Mouse (Mus musculus) CD4-positive helper T cell, adult 2 months (primary cell): ENCODE measurements around the gene Dock10.

Source experiments
- DNase-seq: peaks from one replicate; pipeline ENCODE4 v3.0.0-alpha.2; 2012; ENCODE audit warnings: low read depth, missing footprints, low spot score

Gene Dock10

DNA sequence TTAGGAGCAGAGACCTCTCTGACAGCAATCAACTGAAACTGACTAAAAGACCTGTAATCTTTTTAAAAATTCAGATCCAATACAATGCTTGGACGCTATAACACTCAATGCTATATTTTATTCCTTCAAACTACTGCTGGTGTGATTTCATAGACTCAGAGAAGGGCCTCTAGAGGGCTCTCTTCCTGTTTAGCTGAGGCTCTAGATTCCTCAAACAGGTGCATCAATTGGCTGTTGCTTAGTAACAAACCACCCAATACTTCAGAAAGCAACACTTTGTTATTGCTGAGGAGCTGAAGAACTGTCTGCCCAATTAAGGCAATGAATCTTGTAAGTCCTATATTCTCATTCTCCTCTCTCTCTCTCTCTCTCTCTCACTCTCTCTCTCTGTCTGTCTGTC is 30.1 kb downstream of the Dock10 start:
- DNase-seq: peak; percentile 89

DNA sequence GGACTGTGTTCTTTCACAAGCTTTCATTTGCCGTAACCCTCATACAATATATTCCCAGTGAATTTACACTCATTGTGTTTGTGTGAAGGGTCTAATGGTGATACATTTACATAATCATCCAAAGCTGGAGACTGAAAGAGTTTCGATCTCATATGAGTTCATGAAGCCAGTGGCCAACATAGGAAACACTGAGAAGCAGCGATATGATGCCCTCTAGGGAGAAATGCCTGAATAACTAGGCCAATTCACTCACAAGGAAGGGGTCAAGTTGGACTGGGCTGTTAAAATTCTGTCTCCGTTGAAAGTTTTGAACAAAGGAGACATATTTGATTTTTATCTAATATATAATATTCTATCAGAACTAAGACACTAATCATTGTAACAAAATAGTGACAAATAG is 30.9 kb downstream of the Dock10 start:
- DNase-seq: no peak

DNA sequence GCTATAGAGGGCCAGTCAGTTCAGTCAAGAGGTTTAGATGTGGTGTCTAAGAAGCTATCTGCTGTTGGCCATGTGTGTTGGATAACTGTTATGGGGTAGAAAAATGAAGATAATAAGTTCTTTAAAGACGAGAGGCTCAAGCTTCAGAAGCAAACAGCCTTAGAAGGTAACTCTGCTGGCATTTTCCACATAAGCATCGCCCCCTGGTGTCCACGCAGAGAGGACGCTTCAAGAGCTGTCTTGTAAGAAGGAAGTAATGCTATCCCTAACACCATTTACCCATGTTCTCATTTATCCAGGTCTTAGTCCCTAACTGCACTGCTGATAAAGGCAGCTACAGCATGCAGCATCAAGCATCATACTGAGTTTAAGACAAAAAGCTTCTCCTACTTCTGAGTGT is 35.7 kb downstream of the Dock10 start:
- DNase-seq: peak; percentile 82

DNA sequence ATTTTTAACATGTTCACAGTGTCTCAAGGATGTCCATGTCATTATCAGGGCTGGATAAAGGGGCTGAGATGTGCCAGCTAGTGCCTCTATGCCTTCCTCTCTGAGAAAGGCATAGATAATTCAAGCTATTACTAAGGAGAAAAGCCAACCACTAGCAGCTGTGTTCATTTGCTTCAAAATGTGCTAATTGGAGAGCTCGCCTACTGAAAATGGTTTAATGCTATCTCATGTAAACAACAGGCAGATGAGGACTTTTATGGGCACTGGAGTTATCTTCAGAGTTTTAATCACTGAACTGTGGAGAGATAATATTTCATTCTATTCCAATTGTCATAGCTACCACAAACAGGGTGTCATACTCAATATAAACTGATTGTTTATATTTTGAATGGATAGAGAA is 36.3 kb downstream of the Dock10 start:
- no peak for DNase-seq

DNA sequence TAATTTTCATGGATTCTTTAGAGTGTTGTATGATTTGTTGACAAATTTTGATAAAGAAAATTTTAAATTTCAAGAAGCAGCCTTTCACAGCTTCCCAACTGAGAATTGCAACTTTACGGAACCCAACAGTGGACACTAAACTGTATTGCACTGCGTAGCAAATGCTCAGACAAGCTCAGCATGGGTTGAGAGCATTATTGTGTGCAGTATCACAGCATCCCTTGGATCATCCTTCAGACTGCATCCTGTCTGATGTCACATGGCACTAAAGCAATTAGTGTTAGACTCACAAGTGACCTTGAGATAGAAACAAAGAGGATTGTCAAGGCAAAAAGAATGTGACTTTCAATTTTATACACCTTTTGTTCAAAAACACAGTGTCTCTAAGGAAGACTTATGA is 37.1 kb downstream of the Dock10 start:
- no peak for DNase-seq

DNA sequence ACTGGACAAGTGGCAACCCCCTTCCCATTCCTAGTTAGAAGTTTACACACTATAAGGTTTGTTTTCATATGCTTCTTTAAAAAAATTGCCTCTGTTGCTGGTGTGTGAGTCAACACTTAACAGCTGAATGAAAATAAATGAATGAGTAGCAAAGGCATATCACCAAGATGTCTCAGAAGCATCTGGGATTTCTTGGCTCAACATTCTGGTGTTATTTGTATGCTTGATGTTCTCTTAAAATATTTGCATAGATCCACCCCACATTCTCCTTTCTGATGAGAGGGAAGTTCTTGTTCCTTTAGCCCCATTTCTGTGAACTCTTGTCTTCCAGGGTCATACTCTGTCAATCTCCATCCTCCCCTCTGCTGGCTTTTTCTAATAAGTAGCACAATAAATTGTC is 38.2 kb downstream of the Dock10 start:
- DNase-seq: no peak

DNA sequence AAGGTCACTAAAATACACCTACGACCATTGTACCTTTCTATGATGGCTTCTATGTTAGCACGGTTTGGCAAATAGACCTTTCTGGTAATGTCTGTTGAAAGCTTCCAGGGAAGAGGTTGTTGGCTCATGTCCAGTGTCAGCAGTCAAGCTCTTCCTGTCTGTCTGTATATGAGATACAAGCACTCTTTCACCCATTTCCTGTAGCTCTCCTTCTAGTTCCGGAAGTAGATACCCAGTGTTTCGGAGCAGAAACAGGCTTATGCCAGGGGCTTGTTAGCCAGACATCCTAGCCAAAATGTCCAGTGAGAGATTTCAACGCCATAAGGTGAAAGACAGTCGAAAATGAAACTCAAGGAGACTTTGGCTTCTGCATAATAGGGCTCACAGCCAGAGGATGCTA is 38.9 kb downstream of the Dock10 start:
- peak; percentile 41 for DNase-seq

DNA sequence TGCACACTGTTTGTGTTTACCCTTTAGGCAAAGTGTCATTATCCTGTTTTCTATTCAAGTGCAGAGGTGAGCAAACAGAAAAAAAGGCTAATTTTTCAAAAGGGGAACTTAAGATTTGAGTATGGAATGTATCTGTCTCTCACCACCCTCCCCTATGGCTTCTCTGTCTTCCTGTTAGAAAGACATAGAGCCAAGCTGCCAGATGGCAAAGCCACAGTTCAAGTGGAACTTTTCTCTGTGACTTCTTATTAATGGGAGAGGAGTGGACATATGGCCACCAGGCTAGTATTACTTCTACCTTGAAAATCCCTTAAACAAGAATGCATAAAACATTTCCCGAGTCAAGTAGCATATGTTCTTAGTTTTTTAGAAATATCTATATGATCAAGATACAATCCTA is 39.7 kb downstream of the Dock10 start:
- no peak for DNase-seq

DNA sequence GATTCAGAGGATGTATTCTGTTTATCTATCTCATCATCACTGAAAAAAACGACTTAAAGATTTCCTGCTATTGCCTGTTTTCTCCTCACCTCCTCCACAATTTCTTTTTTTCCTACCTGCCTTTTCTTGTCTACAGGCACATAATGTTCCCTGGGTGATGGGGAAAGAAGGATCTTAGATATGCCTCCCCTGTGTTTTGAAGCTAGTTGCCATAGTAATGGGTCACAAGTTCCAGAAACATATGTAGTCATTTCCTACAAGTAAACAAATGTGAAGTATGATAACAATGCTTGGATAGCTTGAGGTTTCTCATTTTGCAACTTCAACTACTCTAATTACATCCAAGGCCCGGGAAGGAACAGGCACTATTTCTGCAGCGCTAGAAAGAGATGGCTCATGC is 42.4 kb downstream of the Dock10 start:
- no peak for DNase-seq

DNA sequence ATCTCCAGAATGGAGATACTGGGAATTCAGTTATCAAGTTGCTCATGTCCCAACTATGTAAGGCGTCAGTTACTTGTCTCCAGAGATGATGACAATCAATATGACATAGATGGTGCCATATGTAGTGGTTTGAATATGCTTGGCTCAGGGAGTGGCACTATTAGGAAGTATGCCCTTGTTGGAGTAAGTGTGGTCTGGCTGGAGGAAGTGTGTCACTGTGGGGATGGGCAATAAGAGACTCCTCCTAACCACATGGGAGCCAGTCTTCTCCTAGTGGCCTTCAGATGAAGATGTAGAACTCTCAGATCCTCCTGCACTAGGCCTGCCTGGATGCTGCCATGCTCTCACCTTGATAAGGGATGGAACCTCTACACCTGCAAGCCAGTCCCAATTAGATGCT is 44.4 kb downstream of the Dock10 start:
- no peak for DNase-seq

DNA sequence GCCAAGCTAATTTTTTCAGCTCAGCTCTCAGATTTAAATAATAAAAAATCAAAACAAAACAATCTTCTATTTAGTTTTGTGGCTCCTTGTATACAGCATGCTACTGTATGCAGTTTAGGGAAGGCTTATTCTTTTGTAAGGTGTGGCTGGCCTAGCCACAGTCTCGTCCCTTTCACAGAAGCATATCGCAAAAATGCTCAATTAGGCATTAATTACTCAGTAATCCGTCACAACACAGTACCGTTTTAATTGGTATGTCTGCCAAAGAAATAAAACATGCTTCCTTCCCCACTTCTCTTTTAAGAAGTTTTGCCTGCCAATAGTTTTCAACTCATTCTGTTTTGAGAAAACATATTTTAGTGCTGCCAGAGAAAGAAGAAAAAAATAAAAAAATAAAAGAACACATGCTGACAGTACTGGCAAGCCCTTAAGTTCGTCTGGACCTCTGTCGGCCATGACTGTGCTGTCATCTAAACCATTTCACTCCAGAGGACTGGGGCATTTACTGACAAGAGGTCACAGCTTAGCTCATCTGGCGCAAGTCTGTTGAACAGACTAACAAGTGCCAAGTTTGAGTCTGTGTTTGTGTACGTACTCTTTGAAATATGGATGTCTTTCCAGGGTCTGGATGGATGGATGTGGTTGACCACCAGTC is 47.6 kb downstream of the Dock10 start:
- no peak for DNase-seq

DNA sequence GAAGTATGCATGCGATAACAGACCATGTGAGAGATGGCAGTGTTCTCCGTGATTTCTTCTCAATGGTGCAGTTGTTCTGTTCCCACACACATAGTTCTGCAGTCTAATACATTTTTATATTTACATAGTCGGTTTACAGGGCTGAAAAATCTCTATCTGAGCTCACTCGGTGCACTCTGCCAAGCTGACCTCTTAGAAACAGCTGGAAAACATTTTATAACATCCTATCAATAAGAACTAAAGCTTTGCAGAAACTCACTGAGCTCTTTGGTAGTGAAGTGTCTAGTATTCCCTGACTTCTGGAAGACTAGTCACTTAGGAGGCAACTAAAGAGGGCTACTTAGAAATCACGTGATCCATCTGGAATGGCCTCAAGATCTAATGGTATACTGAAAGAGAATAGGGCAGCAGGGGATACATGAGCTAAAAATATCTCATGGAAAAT is 48.2 kb downstream of the Dock10 start:
- no peak for DNase-seq

DNA sequence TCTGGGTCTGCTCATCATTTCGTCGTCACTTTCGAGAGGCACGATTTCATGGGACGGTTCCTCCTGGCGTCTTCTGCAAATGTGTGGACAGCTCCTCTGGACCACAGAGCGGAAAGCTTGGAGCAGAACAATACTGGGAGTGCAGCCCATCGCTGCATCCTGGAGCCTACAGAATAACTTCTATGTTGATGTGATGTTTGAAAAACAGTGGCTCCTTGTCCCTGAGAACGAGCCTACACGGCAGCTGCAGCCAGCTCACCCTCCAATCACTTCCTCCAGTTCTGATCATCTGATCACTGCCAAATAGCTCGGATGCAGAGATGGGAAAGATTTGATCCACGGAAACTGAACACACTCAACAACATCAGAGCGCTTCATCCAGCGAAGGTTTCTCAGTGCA is 49.0 kb downstream of the Dock10 start:
- no peak for DNase-seq

DNA sequence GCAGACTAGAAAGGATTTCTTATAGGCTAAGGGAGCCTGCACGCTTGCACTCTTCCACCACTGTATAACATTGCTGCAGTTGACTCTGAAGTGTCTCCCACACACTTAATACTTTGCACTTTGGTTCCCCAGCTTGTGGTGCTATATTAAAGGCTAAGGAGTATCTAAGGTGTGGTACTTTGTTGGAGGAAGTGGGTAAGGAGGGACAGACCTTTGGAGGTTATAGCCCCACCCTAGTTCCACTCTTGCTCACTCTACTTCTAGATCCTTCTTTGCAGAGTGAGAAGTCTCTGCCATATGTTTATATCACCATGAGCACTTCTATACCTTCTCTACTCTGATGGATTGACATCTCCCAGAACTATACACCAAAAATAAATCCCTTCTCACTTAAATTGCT is 55.0 kb downstream of the Dock10 start:
- DNase-seq: peak; percentile 46

DNA sequence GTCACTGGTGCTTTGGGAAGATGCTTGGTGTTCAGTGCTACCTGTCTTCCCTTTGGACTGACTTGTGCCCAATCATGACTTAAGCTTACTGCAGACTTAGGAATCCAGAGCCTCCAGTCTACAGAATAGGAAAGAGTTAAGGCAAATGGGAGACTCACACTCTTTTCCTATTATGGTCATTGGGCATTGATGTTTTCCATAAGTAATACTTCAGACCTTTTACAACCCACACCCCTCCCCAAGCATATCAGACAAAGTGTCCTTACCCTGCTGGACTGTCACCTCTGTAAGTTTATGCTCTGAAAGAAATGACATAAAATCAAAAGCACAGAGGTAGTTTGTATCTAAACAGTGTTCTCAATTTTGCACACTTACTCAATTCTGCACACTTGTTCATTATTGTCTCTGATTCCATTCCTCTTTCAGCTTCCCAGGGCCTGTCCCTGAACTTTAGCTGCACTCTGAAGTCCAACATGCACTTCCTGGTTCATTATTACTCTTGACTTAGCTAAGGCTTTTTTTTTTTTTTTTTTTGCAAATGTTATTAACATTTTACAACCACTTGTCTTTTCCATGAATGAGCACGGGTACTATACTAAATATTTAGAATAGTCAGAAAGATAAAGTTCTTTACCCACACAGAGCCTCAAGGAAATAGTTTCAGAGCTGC is 82.2 kb downstream of the Dock10 start:
- no peak for DNase-seq

DNA sequence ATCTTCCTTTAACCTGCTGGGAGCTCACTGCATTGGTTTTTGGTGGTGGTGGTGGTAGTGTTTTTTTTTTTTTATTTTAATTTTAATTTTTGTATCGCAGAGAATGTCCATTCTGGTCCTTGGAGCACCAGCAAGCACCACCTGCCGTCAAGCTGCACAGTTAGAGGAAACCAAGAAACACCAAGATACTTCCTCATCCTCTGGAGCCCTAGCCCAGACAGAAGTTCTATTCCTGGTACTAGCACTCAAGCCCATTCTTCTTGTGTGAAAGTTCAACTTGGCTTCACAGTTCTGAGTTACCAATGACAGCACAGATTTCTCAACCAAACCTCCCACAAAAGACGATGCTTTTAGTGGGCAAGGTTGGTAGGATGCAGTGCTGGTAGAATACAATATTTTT is 86.6 kb downstream of the Dock10 start:
- DNase-seq: no peak

DNA sequence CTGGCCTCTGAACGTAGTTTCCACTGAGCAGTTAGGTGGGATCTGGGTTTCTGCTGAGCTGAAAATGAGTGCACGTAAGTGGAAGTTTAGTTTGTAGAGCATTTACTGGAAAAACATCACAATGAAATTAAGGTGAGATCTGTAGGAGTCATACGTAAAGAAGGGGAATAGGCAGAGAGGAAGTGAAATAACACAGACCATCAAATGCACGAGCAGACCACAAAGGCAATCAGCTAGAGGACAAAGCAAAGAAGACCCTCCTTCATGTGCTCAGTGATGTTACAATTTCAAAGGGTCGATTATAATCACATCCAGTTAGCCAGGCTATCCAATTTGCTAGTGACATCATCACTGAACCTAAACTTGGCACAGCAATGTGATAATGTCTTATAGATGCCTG is 87.3 kb downstream of the Dock10 start:
- DNase-seq: peak; percentile 13

DNA sequence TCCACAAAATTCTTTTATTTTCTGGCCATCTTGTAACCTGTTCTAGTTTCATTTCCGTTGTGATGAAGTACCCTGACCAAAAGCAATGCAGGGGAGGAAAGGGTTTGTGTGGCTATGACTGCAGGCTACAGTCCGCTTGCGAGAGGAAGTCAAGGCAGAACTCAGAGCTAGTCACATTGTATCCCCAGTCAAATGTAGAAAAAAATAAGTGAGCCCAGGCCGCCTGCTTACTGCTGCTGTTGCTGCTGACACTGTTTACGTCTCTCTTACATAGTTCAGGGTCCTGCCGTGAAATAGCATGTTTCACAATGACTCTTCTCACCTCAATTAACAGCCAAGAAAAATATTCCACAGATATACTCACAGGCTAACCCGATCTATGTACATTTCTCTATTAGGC is 87.9 kb downstream of the Dock10 start:
- peak; percentile 52 for DNase-seq

DNA sequence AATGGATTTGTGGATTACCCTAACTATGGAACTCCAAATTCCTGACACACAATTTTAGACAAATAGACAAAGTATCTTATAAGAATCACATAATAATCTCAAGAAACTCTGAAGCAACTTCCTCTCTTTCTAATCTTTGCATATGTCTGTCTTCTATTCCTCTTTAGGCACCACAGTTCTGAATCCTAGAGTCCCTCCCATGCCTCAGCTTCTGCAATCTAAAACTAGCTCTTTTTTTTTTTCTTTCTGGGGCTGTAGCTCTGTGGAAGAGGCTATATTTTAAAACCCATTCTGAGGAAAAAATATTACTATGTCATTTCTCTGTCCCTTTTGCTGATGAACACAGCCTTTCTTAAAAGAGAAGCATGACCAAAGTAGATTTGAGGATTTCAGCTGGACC is 92.6 kb downstream of the Dock10 start:
- no peak for DNase-seq

DNA sequence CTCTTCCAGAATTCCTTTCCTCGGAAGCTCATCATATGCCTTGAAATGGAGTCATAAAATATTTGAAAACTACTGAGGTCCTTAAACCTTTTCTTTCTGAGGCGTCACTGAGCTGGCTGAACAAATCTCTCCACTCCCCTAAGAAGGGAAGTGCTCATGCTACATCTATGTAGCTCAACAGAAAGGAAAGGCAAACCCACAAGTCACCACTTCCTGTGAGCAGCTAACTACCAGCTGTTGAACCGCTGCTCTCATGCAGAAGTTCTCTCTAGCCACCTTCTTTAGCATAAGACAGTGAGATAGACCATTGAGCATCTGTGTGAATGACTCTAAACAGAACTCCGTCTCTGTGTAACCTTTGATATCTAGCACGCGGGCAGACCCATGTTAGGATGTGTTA is 93.2 kb downstream of the Dock10 start:
- DNase-seq: peak; percentile 87

DNA sequence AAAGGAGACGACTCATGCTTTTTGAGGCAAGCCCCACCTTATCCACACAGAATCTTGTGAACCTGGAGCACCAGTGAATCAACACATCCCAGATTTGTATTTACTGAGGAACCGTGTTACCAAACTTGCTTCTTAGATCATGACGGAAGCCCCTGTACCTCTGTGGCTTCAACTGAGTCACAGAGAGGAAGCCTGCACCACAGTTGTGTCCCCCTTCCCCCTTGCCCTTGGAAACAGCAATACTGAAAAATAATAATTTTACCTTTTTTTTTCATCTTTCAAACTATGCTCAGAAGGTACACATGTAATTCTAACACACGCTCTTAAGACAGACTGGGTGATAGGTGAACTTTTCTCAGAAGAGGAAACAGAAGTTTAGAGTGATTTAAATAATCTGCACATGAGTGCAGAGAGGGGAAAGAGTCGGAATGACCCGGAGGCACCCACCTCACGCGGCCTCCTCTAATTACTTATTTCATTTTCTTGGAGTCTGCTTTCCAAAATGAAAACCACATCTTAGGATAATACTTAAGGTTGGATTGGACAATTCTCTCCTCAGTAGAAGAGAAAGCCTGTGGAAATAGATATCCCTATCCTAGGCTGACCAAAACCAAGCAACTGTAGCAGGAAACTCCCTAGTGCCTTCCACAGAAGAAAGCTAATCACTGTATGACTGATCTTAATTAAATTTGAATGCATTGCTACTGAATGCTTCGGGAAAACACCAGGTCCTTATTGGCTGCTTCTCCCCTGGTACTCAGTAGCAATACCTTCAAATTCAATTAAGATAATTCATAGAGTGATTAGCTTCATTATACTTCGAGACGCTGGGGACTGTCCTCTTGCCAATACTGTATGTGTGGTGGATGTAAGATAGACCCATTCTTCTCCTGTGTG is 96.6 kb downstream of the Dock10 start:
- peak; percentile 27 for DNase-seq

DNA sequence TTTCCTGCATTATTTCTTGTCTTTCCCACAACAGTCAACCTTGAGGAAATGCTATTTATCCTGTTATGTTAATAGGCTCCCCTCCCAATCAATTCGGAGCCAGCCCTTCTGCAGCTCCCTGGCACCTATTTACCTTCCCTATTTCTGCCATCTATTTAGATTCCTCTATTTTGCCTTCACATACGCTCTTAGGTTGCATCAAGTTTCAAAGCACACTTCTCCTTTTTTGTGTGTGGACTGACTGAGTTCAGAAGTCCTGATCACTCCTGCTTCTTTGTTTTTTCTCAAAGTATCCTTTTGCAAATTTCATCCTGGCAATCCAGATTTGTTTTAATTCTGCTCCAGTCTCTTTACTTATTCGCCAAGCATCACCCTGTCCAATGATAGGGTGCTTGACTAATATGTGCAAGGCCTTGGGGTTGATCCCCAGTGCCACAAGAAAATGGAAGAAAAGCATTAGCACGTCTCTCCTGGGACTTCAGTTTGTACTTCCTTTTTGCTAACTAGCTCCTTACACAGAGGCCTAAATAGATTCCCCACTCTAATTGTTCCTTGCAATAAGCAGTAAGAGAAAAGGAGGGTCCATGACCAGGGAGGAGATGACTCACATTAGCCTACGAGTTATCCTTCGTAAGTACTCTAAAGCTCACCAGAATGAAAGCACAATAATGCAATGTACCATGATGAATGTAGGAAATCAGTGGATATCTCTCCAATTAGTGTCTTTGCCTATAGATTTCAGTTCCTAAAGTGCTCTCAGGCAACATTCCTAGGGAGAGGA is 98.7 kb downstream of the Dock10 start:
- DNase-seq: no peak
